Mouse (Mus musculus): ENCODE data around the gene Slc38a1. TPM values are rescaled to one million over a fixed set of nuclear protein-coding genes. Genes with fewer than 3 reads are reported as not detected.
A peak's percentile ranks its signal among the peaks of the same experiment; 100 is the strongest.

Slc38a1 gene
- total RNA-seq (2021) = 10 to 100 TPM; 31.9 to 40.4 TPM
- long read RNA-seq, experiment 1, full-length matches to known transcripts = 27 of 40 reads
- long read RNA-seq, experiment 1, partial matches to known transcripts = 2 of 40 reads
- long read RNA-seq, experiment 1, other reads (novel, unspliced or antisense) = 11 of 40 reads
- long read RNA-seq, experiment 2, full-length matches to known transcripts = 4 of 6 reads
- long read RNA-seq, experiment 2, partial matches to known transcripts = 1 of 6 reads
- long read RNA-seq, experiment 2, other reads (novel, unspliced or antisense) = 1 of 6 reads

GRCm38 (mm10) chr15:96642436-96643405 lies at the start of gene Slc38a1:
Gene Slc38a1 (minus strand): TSS chr15:96642913.
- peak; percentile 56 for DNase-seq

- DNase-seq = no peak
Observed at GRCm38 (mm10) chr15:96692401-96692800, 49.7 kb upstream of the Slc38a1 start.

DNA sequence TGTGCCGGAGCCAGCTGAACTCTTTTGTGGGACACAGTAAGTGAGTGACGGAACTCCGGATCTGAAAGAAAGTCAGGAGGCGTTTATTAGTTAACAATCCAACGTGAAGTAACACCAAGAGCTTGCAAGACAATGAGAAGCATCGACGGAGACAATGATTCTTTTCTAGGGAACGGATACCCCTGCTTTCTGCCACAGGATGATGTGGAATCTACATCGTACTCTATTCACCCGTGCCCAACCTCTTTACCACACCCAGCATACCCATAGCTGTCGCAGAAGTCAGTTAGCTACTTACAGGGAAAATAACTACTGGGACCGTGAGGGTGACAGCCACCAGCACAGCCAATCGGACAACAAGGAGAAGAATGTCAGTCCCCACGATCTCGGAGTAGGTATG lies 48.7 kb upstream of the Slc38a1 start:
- no peak for DNase-seq

DNA sequence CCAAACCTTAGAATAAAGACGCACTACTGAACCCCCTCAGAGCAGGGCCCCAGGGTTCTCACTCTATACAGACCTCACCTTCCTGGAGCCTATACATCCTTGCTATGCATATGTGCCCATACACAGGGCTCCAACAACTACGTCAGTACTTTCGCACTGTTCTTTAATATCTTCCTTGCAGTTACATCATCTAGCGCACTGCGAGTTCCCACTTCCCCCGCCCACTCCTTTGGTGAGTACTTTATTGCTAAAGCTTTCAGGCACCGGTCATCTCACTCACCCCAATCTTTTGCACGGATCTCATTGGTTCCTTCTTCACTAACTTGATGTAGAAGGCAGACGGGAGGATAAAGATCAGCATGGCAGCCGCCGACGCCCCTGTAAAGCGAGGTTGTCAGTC lies 48.1 kb upstream of the Slc38a1 start:
- no peak for DNase-seq

DNA sequence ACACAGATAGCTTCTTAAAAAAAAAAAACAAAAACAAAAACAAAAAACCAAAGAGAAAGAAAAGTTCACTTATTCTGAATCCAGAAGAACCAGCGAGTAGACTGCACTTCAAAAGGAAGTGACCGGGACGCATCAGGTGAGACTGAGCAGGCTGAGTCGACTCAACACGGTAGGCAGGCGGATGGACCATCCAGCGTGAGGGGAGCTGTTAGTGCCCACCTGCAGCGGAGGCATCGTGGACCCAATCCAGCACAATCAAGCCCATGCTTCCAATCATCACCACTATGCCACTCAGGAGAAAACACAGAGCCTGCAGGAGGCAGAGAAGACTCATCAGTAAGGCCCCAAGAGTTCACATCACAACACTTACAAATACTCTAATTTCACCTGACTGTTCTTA lies 47.2 kb upstream of the Slc38a1 start:
- no peak for DNase-seq

GRCm38 (mm10) chr15:96688784-96689318 lies 46.1 kb upstream of the Slc38a1 start:
- DNase-seq = no peak

- no peak for DNase-seq
Observed at GRCm38 (mm10) chr15:96688036-96688435, 45.3 kb upstream of the Slc38a1 start.

DNA sequence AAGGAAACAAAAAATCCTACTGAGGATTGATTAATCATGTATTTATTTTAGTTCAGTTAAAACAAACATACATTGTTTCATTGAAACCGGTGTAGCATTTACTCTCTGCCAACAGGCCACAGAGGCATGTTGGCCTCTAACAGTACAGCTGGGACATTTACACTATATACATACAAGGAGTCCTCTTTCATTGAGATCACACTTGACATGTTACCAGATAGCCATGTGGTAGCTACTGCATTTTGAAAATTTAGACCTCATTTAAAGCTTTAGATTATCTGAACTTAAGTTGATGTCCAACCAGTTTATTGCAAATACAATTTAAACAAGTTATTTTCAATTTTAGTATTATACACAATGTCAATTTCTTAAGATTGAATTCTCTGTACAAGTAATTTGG lies 44.7 kb upstream of the Slc38a1 start:
- DNase-seq = no peak

DNA sequence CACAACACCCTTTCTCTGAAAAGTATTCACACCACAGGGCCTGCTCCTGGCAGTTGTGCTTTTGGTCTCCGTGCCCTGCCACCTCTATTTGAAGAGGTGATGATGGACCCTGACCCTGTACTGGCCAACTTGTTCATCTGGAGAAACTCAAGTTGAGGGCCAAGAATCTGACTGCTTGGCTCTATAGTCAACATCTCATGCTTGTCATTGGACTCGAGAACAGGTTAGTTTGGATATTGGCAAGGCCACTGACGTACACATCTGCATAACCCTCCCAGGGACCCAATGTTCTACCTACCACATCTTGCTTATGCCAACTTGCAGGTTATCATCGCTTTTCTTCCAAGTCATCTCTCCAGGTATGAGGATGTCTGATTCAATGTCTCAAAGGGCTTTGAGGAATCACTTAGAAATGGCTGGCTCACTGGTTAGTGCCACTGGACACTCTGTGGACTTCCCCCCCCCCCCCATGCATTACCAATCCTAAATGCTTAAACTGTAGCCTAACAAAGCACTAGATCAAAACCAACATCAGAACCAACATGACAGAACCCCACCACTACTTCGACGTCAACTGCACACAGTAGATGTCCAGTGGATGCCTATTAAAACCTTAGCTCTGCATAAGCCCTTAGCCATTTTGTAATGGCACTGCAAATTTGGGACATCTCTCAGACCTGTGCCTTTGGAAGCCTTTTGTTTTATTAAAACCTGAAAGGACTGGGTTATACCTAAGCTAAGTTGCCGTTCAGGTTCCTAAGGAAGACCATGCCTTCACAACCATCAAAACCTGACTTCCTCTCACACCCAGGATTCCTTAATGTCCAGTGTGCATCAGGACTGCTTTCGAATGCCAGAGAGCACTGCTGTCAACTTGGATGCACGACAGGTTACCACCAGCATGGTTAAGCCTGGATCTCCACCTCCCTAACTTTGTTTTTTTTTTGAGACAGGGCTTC lies 43.8 kb upstream of the Slc38a1 start:
- no peak for DNase-seq

- no peak for DNase-seq
Observed at GRCm38 (mm10) chr15:96685273-96685672, 42.6 kb upstream of the Slc38a1 start.

- peak; percentile 53 for DNase-seq
Observed at GRCm38 (mm10) chr15:96684132-96684830, 41.6 kb upstream of the Slc38a1 start.

DNA sequence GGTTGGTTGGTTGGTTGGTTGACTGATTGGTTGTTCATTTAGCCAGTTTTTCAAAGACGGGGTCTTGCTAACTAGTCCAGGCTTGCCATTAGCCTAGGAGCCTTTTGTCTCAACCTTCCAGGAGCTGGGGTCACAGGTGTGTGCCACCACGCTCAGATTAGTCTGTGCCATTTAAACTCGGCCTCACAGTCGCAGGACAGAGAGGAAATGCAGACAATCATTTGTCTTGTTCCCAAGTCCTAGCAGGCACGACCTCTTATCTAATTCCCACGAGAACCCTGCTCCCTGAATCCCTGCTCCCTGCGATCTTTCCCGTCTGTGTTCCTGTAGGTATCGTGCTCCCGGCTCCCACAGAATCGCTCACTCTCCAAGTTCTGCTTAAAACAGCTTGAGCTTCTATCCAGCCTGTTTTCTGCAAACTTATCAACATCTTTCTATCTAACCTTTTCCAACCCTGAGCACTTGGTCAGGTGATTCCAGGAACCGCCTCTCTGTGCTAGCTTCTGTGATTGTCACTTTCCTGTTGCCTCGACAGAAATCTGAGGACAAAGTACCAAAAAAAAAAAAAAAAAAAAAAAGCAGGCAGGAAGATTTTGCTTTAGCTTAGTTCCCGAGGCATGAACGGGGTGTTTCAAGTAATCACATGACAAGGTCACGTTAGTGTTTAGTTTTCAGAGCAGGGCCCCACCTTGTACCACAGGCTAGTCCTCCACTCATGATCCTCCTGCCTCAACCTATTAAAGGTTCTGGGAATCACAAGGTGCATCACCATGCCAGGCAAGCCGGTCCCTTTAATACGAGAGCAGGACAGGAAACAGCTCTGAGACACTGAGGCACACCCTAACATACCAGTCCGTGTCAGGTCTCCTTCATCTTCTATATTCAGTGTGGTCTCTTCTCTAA lies 36.4 kb upstream of the Slc38a1 start:
- no peak for DNase-seq

- peak; percentile 75 for DNase-seq
Observed at GRCm38 (mm10) chr15:96676518-96676917, 33.8 kb upstream of the Slc38a1 start.

DNA sequence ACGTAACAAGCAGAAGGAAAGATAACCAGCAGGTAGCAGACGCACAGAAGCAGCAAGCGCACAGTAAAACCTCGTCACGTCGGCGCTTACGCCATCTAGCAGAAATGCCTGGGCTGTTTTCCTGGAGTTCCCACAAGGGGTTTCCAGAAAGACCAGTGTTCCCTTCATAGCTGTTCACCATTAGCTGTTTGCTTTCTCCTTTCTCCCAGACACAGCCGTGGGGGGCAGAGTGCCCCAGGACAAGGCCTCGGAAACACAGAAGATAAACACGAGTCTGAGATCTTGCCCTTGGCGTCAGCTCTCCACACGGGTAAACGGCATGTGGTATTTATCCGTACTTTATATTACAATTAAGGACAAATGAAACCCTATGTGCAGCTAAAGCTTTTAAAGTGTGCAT lies 33.0 kb upstream of the Slc38a1 start:
- DNase-seq = no peak

GRCm38 (mm10) chr15:96675055-96675454 lies 32.3 kb upstream of the Slc38a1 start:
- no peak for DNase-seq

DNA sequence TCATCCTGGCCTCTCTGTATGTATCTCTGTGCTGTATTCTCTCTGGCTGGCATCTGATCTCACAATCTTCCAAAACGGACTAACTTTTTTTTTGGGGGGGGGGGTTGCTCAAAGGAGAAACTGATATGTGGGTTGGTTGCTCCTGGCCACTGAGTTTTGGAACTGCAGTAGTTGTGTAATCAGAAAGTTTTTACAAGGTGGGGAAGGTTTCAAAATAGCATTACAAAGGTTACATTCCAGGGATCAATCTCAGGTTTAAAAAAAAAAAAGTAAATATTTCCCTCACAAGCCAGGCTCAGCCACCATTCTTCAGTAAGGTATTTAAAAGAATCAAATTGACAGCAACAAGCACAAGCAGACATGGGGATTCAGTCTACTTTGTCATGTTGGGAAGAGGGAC lies 31.4 kb upstream of the Slc38a1 start:
- DNase-seq = no peak

DNA sequence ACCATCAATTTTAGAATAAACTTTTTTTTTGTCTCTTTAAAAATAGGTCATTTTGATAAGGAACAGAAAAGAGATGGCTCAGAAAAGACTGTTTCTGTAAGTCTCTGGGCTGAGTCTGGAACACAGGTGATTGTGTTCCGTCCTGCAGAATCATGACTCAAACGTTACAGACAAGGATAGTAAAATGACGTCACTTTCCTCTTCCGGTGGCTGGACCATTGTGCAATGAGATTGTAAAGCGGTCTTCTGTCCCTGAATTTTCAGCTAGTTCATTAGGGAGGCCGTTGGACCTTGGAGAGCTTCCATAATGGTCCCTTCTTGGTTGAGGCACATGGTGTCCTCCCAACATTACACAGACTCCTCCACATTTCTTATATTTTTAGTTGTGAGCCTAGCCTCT lies 27.0 kb upstream of the Slc38a1 start:
- DNase-seq = no peak

GRCm38 (mm10) chr15:96666663-96667062 lies 23.9 kb upstream of the Slc38a1 start:
- peak; percentile 77 for DNase-seq

DNA sequence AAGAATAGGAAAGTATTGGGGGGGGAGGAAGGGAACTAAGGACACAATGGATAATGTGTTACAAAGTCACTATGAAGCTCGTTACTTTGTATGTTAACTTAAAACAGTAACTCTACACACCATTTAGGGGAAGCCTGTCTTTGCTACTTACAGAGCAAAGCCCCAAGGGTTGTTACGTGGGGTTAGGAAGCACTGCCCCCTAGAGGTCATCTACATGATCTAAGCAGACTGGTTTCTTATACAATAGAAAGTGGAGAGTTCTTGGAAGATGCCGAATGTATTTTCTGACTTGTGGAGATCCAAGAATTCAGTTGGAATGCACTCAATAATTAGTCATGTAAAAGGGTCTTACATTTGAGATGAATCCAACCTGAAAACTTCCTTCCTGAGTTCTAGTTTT lies 23.2 kb upstream of the Slc38a1 start:
- peak; percentile 82 for DNase-seq

DNA sequence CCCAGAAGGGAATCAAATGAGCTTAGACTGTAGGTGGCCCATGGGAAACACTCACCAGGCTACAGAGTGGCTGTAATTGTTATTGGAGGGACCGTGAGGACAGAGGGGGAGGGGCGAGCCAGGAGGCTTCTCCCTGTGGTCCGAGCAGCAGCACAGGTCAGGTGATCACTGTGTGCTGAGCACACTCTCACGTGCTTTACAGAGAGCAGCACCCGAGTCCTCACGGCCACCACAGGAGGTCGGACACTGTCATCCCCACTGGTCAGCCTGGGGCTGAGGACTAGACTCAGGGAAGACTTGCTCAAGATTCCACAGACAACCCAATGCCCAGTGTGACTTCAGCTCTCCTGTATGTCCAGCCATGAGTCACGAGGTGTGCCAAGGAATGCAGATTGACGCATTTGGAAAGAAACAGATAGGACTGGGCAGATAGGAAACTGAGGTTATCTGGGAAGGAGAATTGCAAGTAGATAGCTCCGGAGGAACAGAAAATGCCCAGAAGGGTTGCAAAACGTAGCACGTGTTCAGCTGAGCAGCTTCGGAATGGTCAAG lies 18.0 kb upstream of the Slc38a1 start:
- DNase-seq = no peak

Measured in adrenal gland, postnatal 10 days (tissue).